ENCODE assay signal across 14 mouse cellular contexts in genomic region chr5:149077136-149077535, GRCm38 (mm10).
"Had no signal": no experiment of that assay in that cellular context is flagged by ENCODE, and none has a peak within 500 bp of the region (broad histone marks: within the 10 kb centered on the region; RNA-seq: fewer than 3 reads in every experiment).

No protein-coding gene starts in this region.

- H3K36me3 ChIP-seq: neural tube, embryonic 13.5 days; neural tube, embryonic 15.5 days; stomach, embryonic 15.5 days had no signal

- H3K9ac ChIP-seq: neural tube, embryonic 13.5 days; neural tube, embryonic 15.5 days; stomach, embryonic 15.5 days had no signal

- H3K9me3 ChIP-seq: neural tube, embryonic 13.5 days; neural tube, embryonic 15.5 days; stomach, embryonic 15.5 days had no signal

- H3K4me1 ChIP-seq: neural tube, embryonic 13.5 days; neural tube, embryonic 15.5 days had no signal

- H3K27ac ChIP-seq: neural tube, embryonic 13.5 days; neural tube, embryonic 15.5 days; stomach, embryonic 15.5 days; stomach, postnatal 0 days had no signal

- H3K27me3 ChIP-seq: neural tube, embryonic 13.5 days; neural tube, embryonic 15.5 days; stomach, embryonic 15.5 days had no signal

- DNase-seq: retina, postnatal 1 day; right cerebral cortex, adult 18-20 months; right cerebral cortex, postnatal 14 days; right cerebral cortex, postnatal 25 days; right cerebral cortex, postnatal 4 days; spleen, adult 18-20 months; thymus, adult 18-20 months; thymus, adult 2 months; thymus, postnatal 14 days; thymus, postnatal 25 days had no signal

- H3K4me2 ChIP-seq: neural tube, embryonic 13.5 days; neural tube, embryonic 15.5 days; stomach, embryonic 15.5 days had no signal

- H3K4me3 ChIP-seq: neural tube, embryonic 13.5 days; neural tube, embryonic 15.5 days; stomach, embryonic 15.5 days had no signal
